Mouse (Mus musculus) embryonic stem cell, embryonic (primary cell): Measurements from ENCODE around the gene V1ra8.
"Not testable (repeated sequence)": the region's sequence is repeated elsewhere in the genome, so short reads cannot be mapped to it uniquely, and the experiment has no call there.

ENCODE experiments used
- CTCF ChIA-PET, 4 experiments: fragments of 300-600 bp in 2 of 4; fragments of 350-600 bp in 2 of 4; sonication (Branson Sonifier 250); formaldehyde crosslinking; loops; one replicate each; lab custom pipeline; 2022; ENCODE audit warnings: inconsistent platforms in 2 of 4; lab: Charles Lee
- POLR2A ChIA-PET, 4 experiments: fragments of 300-600 bp in 2 of 4; fragments of 350-600 bp in 2 of 4; sonication (Branson Sonifier 250); formaldehyde crosslinking; loops; one replicate each; lab custom pipeline; 2022; ENCODE audit warnings: antibody characterized with exemption in 4 of 4, inconsistent platforms in 1 of 4; lab: Charles Lee

The V1ra8 gene

GRCm38 (mm10) chr6:90202493-90202892 lies at the start of gene V1ra8:
Gene V1ra8 (plus strand): TSS chr6:90202793.
- CTCF ChIA-PET, POLR2A ChIA-PET: not testable (repeated sequence)

- POLR2A ChIA-PET = interaction anchor here in 1 of 4 experiments (0.6 kb wide), 1 partner anchor 481 kb away, joined by 3 read pairs; no protein-coding TSS in a partner anchor
Measured at GRCm38 (mm10) chr6:90160139-90160538, 42.5 kb upstream of the V1ra8 start.

GRCm38 (mm10) chr6:90174508-90174907 lies 28.1 kb upstream of the V1ra8 start, which contains the start of gene Vmn1r52:
Gene Vmn1r52 (plus strand): TSS chr6:90174808.
- CTCF ChIA-PET = no interaction called here
- POLR2A ChIA-PET = no interaction called here

More at GRCm38 (mm10) chr6:90160139-90160538, 42.5 kb upstream of the V1ra8 start:
- CTCF ChIA-PET = no interaction called here

- ChIA-PET CTCF (no interaction called here), POLR2A (no interaction called here)
Measured at GRCm38 (mm10) chr6:90224338-90224737, 21.7 kb downstream of the V1ra8 start, which contains the start of gene Vmn1r53. Gene Vmn1r53 (minus strand): TSS chr6:90224438.

- POLR2A ChIA-PET, CTCF ChIA-PET: not testable (repeated sequence)
Measured at GRCm38 (mm10) chr6:90232114-90232513, 29.5 kb downstream of the V1ra8 start.

GRCm38 (mm10) chr6:90232681-90233080 lies 30.1 kb downstream of the V1ra8 start:
- ChIA-PET CTCF (interaction anchor here in 1 of 4 experiments (0.5 kb wide), 1 partner anchor 202 kb away, joined by 6 read pairs; no protein-coding TSS in a partner anchor), POLR2A (interaction anchor here in 1 of 4 experiments (0.6 kb wide), 1 partner anchor 39 kb away, joined by 4 read pairs; no protein-coding TSS in a partner anchor)

GRCm38 (mm10) chr6:90244019-90244418 lies 41.4 kb downstream of the V1ra8 start:
- ChIA-PET POLR2A (no interaction called here), CTCF (no interaction called here)

GRCm38 (mm10) chr6:90246000-90246399 lies 43.4 kb downstream of the V1ra8 start, which contains the start of gene Vmn1r54:
Gene Vmn1r54 (plus strand): TSS chr6:90246300.
- CTCF ChIA-PET = no interaction called here
- POLR2A ChIA-PET = no interaction called here
